Mouse (Mus musculus): Measurements from ENCODE around the gene Olfr832. TPM values are rescaled to one million over a fixed set of nuclear protein-coding genes. Genes with fewer than 3 reads are reported as not detected.
"Not testable (repeated sequence)": the region's sequence is repeated elsewhere in the genome, so short reads cannot be mapped to it uniquely, and the experiment has no call there.

Gene Olfr832
- total RNA-seq (2015; ENCODE audit: low replicate concordance), result not detected in 2 replicates
- not detected in 2 replicates for total RNA-seq (2017; ENCODE audit: low replicate concordance)

- ATAC-seq (replicated peaks; ENCODE audit: low FRiP score, poor library complexity, severe bottlenecking), result not testable (repeated sequence)
Measured at GRCm38 (mm10) chr9:18936822-18937221, at the start of gene Olfr832. TSS of gene Olfr832 (plus strand) at chr9:18937122.

- ATAC-seq (replicated peaks; ENCODE audit: low FRiP score, poor library complexity, severe bottlenecking), result not testable (repeated sequence)
Measured at GRCm38 (mm10) chr9:18907699-18908098, 29.2 kb upstream of the Olfr832 start.

DNA sequence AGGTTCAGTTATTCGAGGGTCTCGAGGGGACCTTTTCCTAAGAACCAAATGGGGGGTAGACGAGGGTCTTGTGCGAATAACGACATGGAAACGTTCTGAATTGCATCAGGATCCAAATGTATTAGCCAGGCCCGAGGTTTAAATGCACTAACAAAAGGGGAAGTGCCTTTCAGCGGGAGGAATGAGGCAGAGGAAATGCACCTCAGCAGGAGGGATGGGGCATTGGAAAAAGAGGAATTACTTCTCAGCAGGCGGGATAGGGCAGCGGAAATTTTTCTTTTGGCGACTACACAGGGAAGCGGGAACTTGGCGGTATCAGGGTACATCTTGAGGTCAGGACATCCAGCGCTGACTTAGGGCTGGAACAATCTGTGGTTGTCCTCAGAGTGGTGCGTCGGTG, 9.0 kb upstream of the Olfr832 start:
- ATAC-seq (replicated peaks; ENCODE audit: low FRiP score, poor library complexity, severe bottlenecking), result not testable (repeated sequence)

GRCm38 (mm10) chr9:18962021-18962420, 25.1 kb downstream of the Olfr832 start:
- no peak for ATAC-seq (replicated peaks; ENCODE audit: low FRiP score, poor library complexity, severe bottlenecking)

GRCm38 (mm10) chr9:18987690-18988089, 50.8 kb downstream of the Olfr832 start, which contains the start of gene Olfr834:
TSS of gene Olfr834 (plus strand) at chr9:18987990.
- ATAC-seq (replicated peaks; ENCODE audit: low FRiP score, poor library complexity, severe bottlenecking), result no peak

Other genes with a start within 250 kb of the Olfr832 start
- not detected in 2 replicates for gene Olfr24, start 173.1 kb upstream of the Olfr832 start, total RNA-seq (2015; ENCODE audit: low replicate concordance)
- not detected in 2 replicates for gene Olfr24, start 173.1 kb upstream of the Olfr832 start, total RNA-seq (2017; ENCODE audit: low replicate concordance)
- gene Olfr828, start 117.6 kb upstream of the Olfr832 start, total RNA-seq (2015; ENCODE audit: low replicate concordance), result not detected in 2 replicates
- not detected in 2 replicates for gene Olfr828, start 117.6 kb upstream of the Olfr832 start, total RNA-seq (2017; ENCODE audit: low replicate concordance)
- not detected in 2 replicates for gene Olfr829, start 82.2 kb upstream of the Olfr832 start, total RNA-seq (2015; ENCODE audit: low replicate concordance)
- not detected in 2 replicates for gene Olfr829, start 82.2 kb upstream of the Olfr832 start, total RNA-seq (2017; ENCODE audit: low replicate concordance)
- not detected in 2 replicates for gene Olfr830, start 62.4 kb upstream of the Olfr832 start, total RNA-seq (2015; ENCODE audit: low replicate concordance)
- not detected in 2 replicates for gene Olfr830, start 62.4 kb upstream of the Olfr832 start, total RNA-seq (2017; ENCODE audit: low replicate concordance)
- not detected in 2 replicates for gene Olfr834, start 50.9 kb downstream of the Olfr832 start, total RNA-seq (2015; ENCODE audit: low replicate concordance)
- not detected in 2 replicates for gene Olfr834, start 50.9 kb downstream of the Olfr832 start, total RNA-seq (2017; ENCODE audit: low replicate concordance)
- gene Olfr835, start 95.6 kb downstream of the Olfr832 start, total RNA-seq (2015; ENCODE audit: low replicate concordance), result not detected in 2 replicates
- not detected in 2 replicates for gene Olfr835, start 95.6 kb downstream of the Olfr832 start, total RNA-seq (2017; ENCODE audit: low replicate concordance)
- not detected in 2 replicates for gene Olfr836, start 183.3 kb downstream of the Olfr832 start, total RNA-seq (2015; ENCODE audit: low replicate concordance)
- not detected in 2 replicates for gene Olfr836, start 183.3 kb downstream of the Olfr832 start, total RNA-seq (2017; ENCODE audit: low replicate concordance)
- gene Olfr837, start 199.2 kb downstream of the Olfr832 start, total RNA-seq (2015; ENCODE audit: low replicate concordance), result not detected in 2 replicates
- gene Olfr837, start 199.2 kb downstream of the Olfr832 start, total RNA-seq (2017; ENCODE audit: low replicate concordance), result not detected in 2 replicates
- 0.19 TPM in 1 of 2 replicates, not detected in the other for gene Olfr839-ps1, start 240.2 kb downstream of the Olfr832 start, total RNA-seq (2015; ENCODE audit: low replicate concordance)
- gene Olfr839-ps1, start 240.2 kb downstream of the Olfr832 start, total RNA-seq (2017; ENCODE audit: low replicate concordance), result not detected in 2 replicates

All from erythroblast, adult 5-6 weeks (primary cell).